Mouse (Mus musculus) effector memory CD4-positive, alpha-beta T cell, adult 5 months (primary cell): Measurements from ENCODE around the gene D930020B18Rik. TPM values are rescaled to one million over a fixed set of nuclear protein-coding genes. Genes with fewer than 3 reads are reported as not detected.

Source experiments
- polyA plus RNA-seq: library from polyadenylated mRNA; unstranded; fragments of 100-300 nt; shearing (Covaris generic); gene quantifications from one replicate; pipeline ENCODE4 v1.2.1, GENCODE M21; 2017

Gene D930020B18Rik
- not detected for polyA plus RNA-seq

DNA sequence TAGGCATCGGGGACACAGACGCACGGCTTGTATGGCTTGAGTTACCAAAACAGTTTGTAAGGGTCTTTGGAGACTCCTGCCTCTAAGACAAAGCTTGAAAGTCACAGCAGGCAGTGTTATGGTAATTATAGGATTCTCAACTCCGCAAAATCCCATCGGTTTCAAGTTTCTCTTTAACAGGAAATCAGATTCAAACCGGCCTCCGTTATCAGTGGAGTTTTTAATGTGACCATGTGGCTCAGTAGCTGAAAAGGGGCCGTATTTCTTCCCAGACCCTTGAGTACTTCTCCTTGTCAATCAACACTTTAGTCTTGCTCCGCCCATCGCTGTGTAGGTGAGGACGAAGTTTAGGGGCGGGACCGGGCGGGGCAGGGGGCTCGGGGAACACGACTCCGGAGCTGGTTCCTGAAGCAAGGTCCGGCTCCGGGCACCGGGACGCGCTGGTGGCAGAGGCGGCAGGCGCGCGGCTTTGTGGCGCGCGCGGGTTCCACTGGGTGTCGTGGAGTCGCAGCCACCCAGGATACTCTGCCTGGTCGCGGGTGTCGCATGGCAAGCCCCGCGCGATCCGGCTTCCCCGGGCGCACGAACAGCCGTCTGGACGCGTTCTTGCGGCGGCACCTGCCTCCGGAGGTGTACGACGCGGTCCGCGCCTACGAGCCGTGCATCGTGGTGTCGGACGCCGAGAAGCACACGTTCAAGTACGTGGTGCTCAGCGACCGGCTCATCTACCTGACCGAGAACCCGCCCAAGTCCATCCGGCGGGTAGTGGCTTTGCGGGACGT lies at the start of gene D930020B18Rik:
Gene D930020B18Rik, plus strand, starts transcription at position 317 of the 782 bp plus-strand sequence.

DNA sequence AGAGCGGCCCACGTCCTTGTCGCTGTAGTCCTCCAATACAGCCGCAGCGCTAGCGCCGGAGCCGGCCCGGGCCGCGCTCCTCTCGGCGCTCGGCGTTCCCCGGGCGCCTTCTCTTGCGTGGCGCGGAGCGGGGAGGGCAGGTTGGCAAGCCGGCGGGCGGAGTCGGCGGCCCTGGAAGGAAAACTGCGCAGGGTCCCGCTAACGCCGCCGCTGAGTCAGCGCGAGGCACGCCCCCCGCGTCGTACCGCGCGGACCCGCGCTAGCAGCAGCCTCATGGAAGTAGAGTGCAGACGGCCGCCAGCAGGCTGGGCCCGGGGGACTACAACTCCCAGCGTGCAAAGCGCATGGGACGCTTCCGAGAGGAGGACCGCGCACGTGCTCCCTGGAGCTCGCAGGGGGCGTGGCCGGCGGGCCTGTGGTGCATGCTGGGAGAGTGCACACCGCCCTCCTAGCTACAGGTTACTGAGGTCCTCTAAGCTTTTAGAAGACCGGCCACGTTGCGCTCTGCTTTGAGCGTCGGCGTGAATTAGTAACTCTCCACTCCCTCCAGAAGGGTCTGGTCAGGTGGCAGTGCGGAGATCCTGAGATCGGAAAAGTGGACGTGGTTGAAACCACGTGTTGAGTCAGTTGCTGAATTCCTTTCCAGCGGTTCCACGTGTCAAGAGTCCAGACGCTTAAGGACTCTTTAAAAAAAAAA lies 15.1 kb upstream of the D930020B18Rik start, which contains the start of gene Xpot:
Gene Xpot, minus strand, starts transcription at position 147 of the 697 bp plus-strand sequence.

GRCm38 (mm10) chr10:121739548-121740505 lies 98.4 kb downstream of the D930020B18Rik start, which contains the start of gene BC048403:
Gene BC048403 (plus strand): TSS chr10:121739937.

Other genes with a start within 250 kb of the D930020B18Rik start
- 62.1 TPM for gene Rassf3, start 165.2 kb upstream of the D930020B18Rik start, polyA plus RNA-seq
- gene Tbk1, start 54.8 kb upstream of the D930020B18Rik start, polyA plus RNA-seq = 77.1 TPM
- gene Xpot, start 15.3 kb upstream of the D930020B18Rik start, polyA plus RNA-seq = 41.7 TPM
- gene BC048403, start 98.3 kb downstream of the D930020B18Rik start, polyA plus RNA-seq = 5.6 TPM